Mouse (Mus musculus): ENCODE results near the gene Celsr1. TPM values are rescaled to one million over a fixed set of nuclear protein-coding genes. Genes with fewer than 3 reads are reported as not detected.

Gene Celsr1
- polyA plus RNA-seq, 1 experiment from 2014 or later, result 2.2 TPM

DNA sequence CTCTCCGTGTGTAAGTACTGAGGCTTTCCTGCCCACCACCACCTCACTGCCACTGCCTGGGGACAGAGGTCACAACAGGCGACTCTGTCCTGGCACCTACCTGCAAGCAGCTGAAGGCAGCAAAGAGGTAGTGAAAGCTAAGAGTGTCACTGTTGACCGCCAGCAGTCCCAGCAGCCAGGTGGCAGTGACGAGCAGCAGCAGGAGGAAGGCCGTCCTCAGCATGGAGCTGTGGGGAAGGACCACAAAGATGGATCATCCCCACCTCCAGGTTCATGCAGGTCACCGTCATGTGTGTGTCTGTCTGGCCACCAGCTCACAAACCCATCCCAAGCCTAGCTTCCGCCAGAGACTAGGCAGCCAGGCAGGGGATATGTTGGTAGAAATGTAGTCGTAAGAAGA is 129.8 kb downstream of the Celsr1 start:
- Histone ChIP-seq H3K36me3 (ENCODE audit: control insufficient read depth, insufficient read depth, low read length) (peaks cover 4% of the 10 kb centered on the region; the same call in 1 of the 2 replicates), H3K9me3 (ENCODE audit: control insufficient read depth, low read length) (no peaks in the 10 kb centered on the region), H3K27me3 (replicated peaks; ENCODE audit: control insufficient read depth, insufficient read depth, low read length) (no peaks in the 10 kb centered on the region), H3K4me1 (replicated peaks; ENCODE audit: control insufficient read depth, insufficient read depth, low read length) (no peaks in the 10 kb centered on the region; the same call in 1 of the 2 replicates), H3K27ac (ENCODE audit: low read depth) (no peak overlapping the region), H3K4me2 (ENCODE audit: low read length) (no peak overlapping the region), H3K4me3 (ENCODE audit: low read depth, low read length) (no peak overlapping the region), H3K9ac (ENCODE audit: low read length) (no peak overlapping the region)
- DNase-seq (ENCODE audit: low spot score) (no peak), ATAC-seq (replicated peaks; ENCODE audit: low FRiP score, low TSS enrichment, low read depth) (no peak)
- WGBS, result 55% methylated on average over 8 of the region's 8 CpGs

- no peak overlapping the region for H3K27ac ChIP-seq (ENCODE audit: low read depth)
- peaks cover 17% of the 10 kb centered on the region for H3K36me3 ChIP-seq (ENCODE audit: control insufficient read depth, insufficient read depth, low read length)
- no peaks in the 10 kb centered on the region for H3K9me3 ChIP-seq (ENCODE audit: control insufficient read depth, low read length)
- H3K4me2 ChIP-seq (ENCODE audit: low read length), result no peak overlapping the region
- ATAC-seq (replicated peaks; ENCODE audit: low FRiP score, low TSS enrichment, low read depth) (no peak), DNase-seq (ENCODE audit: low spot score) (no peak)
- no peaks in the 10 kb centered on the region; the same call in 1 of the 2 replicates for H3K4me1 ChIP-seq (replicated peaks; ENCODE audit: control insufficient read depth, insufficient read depth, low read length)
- H3K9ac ChIP-seq (ENCODE audit: low read length), result no peak overlapping the region
- no peaks in the 10 kb centered on the region for H3K27me3 ChIP-seq (replicated peaks; ENCODE audit: control insufficient read depth, insufficient read depth, low read length)
- WGBS, result 81% methylated on average over 10 of the region's 10 CpGs
- no peak overlapping the region for H3K4me3 ChIP-seq (ENCODE audit: low read depth, low read length)
These were observed 131.1 kb downstream of the Celsr1 start for GRCm38 (mm10) chr15:85902505-85902904.

GRCm38 (mm10) chr15:85900801-85901200 is 132.8 kb downstream of the Celsr1 start:
- ATAC-seq (replicated peaks; ENCODE audit: low FRiP score, low TSS enrichment, low read depth) (no peak), DNase-seq (ENCODE audit: low spot score) (no peak)
- Histone ChIP-seq H3K36me3 (ENCODE audit: control insufficient read depth, insufficient read depth, low read length) (peaks cover 30% of the 10 kb centered on the region), H3K4me3 (ENCODE audit: low read depth, low read length) (no peak overlapping the region), H3K4me1 (replicated peaks; ENCODE audit: control insufficient read depth, insufficient read depth, low read length) (no peaks in the 10 kb centered on the region; the same call in 1 of the 2 replicates), H3K27me3 (replicated peaks; ENCODE audit: control insufficient read depth, insufficient read depth, low read length) (no peaks in the 10 kb centered on the region), H3K4me2 (ENCODE audit: low read length) (no peak overlapping the region), H3K27ac (ENCODE audit: low read depth) (no peak overlapping the region), H3K9ac (ENCODE audit: low read length) (no peak overlapping the region), H3K9me3 (ENCODE audit: control insufficient read depth, low read length) (no peaks in the 10 kb centered on the region)
- 79% methylated on average over 12 of the region's 12 CpGs for WGBS

DNA sequence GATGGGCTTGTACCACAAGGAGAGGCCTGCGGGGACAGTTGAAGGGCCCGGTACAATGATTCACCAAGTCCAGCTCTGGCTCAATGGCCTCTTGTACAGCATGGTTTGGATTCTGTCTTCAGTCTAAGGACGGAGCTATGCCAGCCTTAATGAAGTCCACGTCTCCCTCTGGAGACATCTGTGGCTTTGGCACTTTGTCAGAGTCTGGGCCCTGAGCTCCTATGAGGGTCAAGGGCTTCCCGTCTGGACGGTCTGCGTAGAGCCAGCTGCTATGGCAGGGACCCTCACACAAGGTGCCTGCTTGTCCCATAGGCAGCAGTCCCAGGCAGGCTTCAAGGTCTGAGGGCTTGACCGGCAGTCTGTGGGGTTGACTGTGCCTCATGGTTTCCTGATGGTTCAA is 133.3 kb downstream of the Celsr1 start:
- no peak overlapping the region for H3K4me2 ChIP-seq (ENCODE audit: low read length)
- no peak for ATAC-seq (replicated peaks; ENCODE audit: low FRiP score, low TSS enrichment, low read depth)
- DNase-seq (ENCODE audit: low spot score), result no peak
- H3K36me3 ChIP-seq (ENCODE audit: control insufficient read depth, insufficient read depth, low read length), result peaks cover 35% of the 10 kb centered on the region
- no peaks in the 10 kb centered on the region for H3K27me3 ChIP-seq (replicated peaks; ENCODE audit: control insufficient read depth, insufficient read depth, low read length)
- WGBS, result 67% methylated on average over 8 of the region's 8 CpGs
- no peak overlapping the region for H3K9ac ChIP-seq (ENCODE audit: low read length)
- no peaks in the 10 kb centered on the region; the same call in 1 of the 2 replicates for H3K4me1 ChIP-seq (replicated peaks; ENCODE audit: control insufficient read depth, insufficient read depth, low read length)
- no peak overlapping the region for H3K27ac ChIP-seq (ENCODE audit: low read depth)
- no peak overlapping the region for H3K4me3 ChIP-seq (ENCODE audit: low read depth, low read length)
- no peaks in the 10 kb centered on the region for H3K9me3 ChIP-seq (ENCODE audit: control insufficient read depth, low read length)

GRCm38 (mm10) chr15:85899396-85899795 is 134.2 kb downstream of the Celsr1 start:
- Histone ChIP-seq H3K27me3 (replicated peaks; ENCODE audit: control insufficient read depth, insufficient read depth, low read length) (no peaks in the 10 kb centered on the region), H3K4me3 (ENCODE audit: low read depth, low read length) (no peak overlapping the region), H3K27ac (ENCODE audit: low read depth) (no peak overlapping the region), H3K4me2 (ENCODE audit: low read length) (no peak overlapping the region), H3K9ac (ENCODE audit: low read length) (no peak overlapping the region), H3K36me3 (ENCODE audit: control insufficient read depth, insufficient read depth, low read length) (peaks cover 44% of the 10 kb centered on the region), H3K4me1 (replicated peaks; ENCODE audit: control insufficient read depth, insufficient read depth, low read length) (no peaks in the 10 kb centered on the region; the same call in 1 of the 2 replicates), H3K9me3 (ENCODE audit: control insufficient read depth, low read length) (no peaks in the 10 kb centered on the region)
- 66% methylated on average over 6 of the region's 6 CpGs for WGBS
- ATAC-seq (replicated peaks; ENCODE audit: low FRiP score, low TSS enrichment, low read depth), result no peak
- no peak for DNase-seq (ENCODE audit: low spot score)

GRCm38 (mm10) chr15:85897113-85897512 is 136.5 kb downstream of the Celsr1 start:
- no peaks in the 10 kb centered on the region for H3K9me3 ChIP-seq (ENCODE audit: control insufficient read depth, low read length)
- H3K27me3 ChIP-seq (replicated peaks; ENCODE audit: control insufficient read depth, insufficient read depth, low read length), result no peaks in the 10 kb centered on the region
- ATAC-seq (replicated peaks; ENCODE audit: low FRiP score, low TSS enrichment, low read depth), result no peak
- WGBS, result 86% methylated on average over 10 of the region's 10 CpGs
- H3K36me3 ChIP-seq (ENCODE audit: control insufficient read depth, insufficient read depth, low read length), result peaks cover 66% of the 10 kb centered on the region
- no peak overlapping the region for H3K4me3 ChIP-seq (ENCODE audit: low read depth, low read length)
- DNase-seq (ENCODE audit: low spot score), result no peak
- no peaks in the 10 kb centered on the region; the same call in 1 of the 2 replicates for H3K4me1 ChIP-seq (replicated peaks; ENCODE audit: control insufficient read depth, insufficient read depth, low read length)
- no peak overlapping the region for H3K27ac ChIP-seq (ENCODE audit: low read depth)
- H3K9ac ChIP-seq (ENCODE audit: low read length), result no peak overlapping the region
- no peak overlapping the region for H3K4me2 ChIP-seq (ENCODE audit: low read length)

- no peak overlapping the region for H3K9ac ChIP-seq (ENCODE audit: low read length)
- H3K27ac ChIP-seq (ENCODE audit: low read depth), result no peak overlapping the region
- no peaks in the 10 kb centered on the region for H3K9me3 ChIP-seq (ENCODE audit: control insufficient read depth, low read length)
- 17% methylated on average over 8 of the region's 8 CpGs for WGBS
- H3K4me2 ChIP-seq (ENCODE audit: low read length), result no peak overlapping the region
- H3K27me3 ChIP-seq (replicated peaks; ENCODE audit: control insufficient read depth, insufficient read depth, low read length), result no peaks in the 10 kb centered on the region
- ATAC-seq (replicated peaks; ENCODE audit: low FRiP score, low TSS enrichment, low read depth) (peak; percentile 38; the same call in 1 of the 2 replicates), DNase-seq (ENCODE audit: low spot score) (peak; percentile 97)
- H3K36me3 ChIP-seq (ENCODE audit: control insufficient read depth, insufficient read depth, low read length), result peaks cover 74% of the 10 kb centered on the region
- no peak overlapping the region for H3K4me3 ChIP-seq (ENCODE audit: low read depth, low read length)
- H3K4me1 ChIP-seq (replicated peaks; ENCODE audit: control insufficient read depth, insufficient read depth, low read length), result no peaks in the 10 kb centered on the region; the same call in 1 of the 2 replicates
These were observed 137.3 kb downstream of the Celsr1 start for GRCm38 (mm10) chr15:85896284-85896683.

GRCm38 (mm10) chr15:85893871-85894270 is 139.7 kb downstream of the Celsr1 start:
- H3K9me3 ChIP-seq (ENCODE audit: control insufficient read depth, low read length), result no peaks in the 10 kb centered on the region
- H3K9ac ChIP-seq (ENCODE audit: low read length), result no peak overlapping the region
- H3K36me3 ChIP-seq (ENCODE audit: control insufficient read depth, insufficient read depth, low read length), result peaks cover 83% of the 10 kb centered on the region
- ATAC-seq (replicated peaks; ENCODE audit: low FRiP score, low TSS enrichment, low read depth), result no peak
- no peak overlapping the region for H3K27ac ChIP-seq (ENCODE audit: low read depth)
- no peak for DNase-seq (ENCODE audit: low spot score)
- no peaks in the 10 kb centered on the region for H3K27me3 ChIP-seq (replicated peaks; ENCODE audit: control insufficient read depth, insufficient read depth, low read length)
- no peaks in the 10 kb centered on the region for H3K4me1 ChIP-seq (replicated peaks; ENCODE audit: control insufficient read depth, insufficient read depth, low read length)
- no peak overlapping the region for H3K4me3 ChIP-seq (ENCODE audit: low read depth, low read length)
- no peak overlapping the region for H3K4me2 ChIP-seq (ENCODE audit: low read length)
- 92% methylated on average over 7 of the region's 7 CpGs for WGBS

DNA sequence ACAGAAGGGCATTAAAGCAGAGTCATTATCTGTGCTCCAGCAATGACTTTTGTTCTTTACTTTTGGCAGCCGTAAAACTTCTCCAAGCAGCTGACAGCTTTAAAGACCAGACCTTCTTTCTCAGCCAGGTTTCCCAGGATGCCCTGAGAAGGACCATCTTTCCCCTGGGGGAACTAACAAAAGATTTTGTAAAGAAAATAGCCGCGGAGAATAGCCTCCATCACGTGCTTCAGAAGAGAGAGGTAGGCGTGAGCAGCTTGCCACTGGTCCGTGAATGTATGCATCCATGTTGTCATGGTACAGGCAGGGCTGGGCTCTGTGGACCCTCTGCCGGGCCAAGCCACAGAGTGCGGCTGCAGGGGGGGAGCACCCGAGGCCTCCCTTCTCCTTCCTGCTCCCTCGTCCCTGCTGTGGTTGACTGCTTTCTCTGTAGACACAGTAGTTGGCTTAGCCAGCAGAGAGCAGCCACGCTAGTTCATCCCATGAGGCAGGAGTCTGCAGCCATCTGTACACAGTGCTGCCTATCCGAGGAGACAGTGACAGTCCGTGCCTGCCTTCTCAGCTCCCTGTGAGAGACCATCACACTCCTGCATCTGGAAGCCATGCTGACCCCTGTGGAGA is 141.0 kb downstream of the Celsr1 start:
- 80% methylated on average over 13 of the region's 13 CpGs for WGBS

More for the DNA sequence above, 141.0 kb downstream of the Celsr1 start:
- Histone ChIP-seq H3K4me1 (replicated peaks; ENCODE audit: control insufficient read depth, insufficient read depth, low read length) (no peaks in the 10 kb centered on the region), H3K36me3 (ENCODE audit: control insufficient read depth, insufficient read depth, low read length) (peaks cover 79% of the 10 kb centered on the region), H3K9ac (ENCODE audit: low read length) (no peak overlapping the region), H3K27me3 (replicated peaks; ENCODE audit: control insufficient read depth, insufficient read depth, low read length) (no peaks in the 10 kb centered on the region), H3K4me3 (ENCODE audit: low read depth, low read length) (no peak overlapping the region), H3K27ac (ENCODE audit: low read depth) (no peak overlapping the region), H3K9me3 (ENCODE audit: control insufficient read depth, low read length) (no peaks in the 10 kb centered on the region), H3K4me2 (ENCODE audit: low read length) (no peak overlapping the region)
- DNase-seq (ENCODE audit: low spot score), result no peak
- no peak for ATAC-seq (replicated peaks; ENCODE audit: low FRiP score, low TSS enrichment, low read depth)
